Mouse (Mus musculus): ENCODE measurements around the gene Col8a1.

Col8a1 gene

DNA sequence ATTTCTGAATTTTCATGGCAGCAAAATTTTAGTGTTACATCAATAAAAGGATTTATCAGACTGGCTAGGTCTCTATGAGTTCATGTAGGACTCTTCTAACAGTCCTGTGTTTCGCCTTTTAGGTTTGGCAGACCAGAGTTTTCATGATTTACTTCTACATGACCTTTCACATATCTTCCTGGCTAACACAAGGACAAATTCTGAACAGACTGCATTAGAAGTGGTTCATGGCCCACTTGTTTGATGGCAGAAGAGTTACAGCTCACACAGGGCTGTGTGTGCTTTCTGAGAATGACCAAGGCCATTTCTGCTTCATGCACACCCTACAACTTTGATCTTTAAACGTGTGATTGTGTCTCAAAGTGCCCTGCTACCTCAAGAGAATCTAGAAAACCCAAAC lies 82.3 kb downstream of the Col8a1 start:
- DNase-seq (ENCODE audit: low spot score in 2 of 2), result no peak

DNA sequence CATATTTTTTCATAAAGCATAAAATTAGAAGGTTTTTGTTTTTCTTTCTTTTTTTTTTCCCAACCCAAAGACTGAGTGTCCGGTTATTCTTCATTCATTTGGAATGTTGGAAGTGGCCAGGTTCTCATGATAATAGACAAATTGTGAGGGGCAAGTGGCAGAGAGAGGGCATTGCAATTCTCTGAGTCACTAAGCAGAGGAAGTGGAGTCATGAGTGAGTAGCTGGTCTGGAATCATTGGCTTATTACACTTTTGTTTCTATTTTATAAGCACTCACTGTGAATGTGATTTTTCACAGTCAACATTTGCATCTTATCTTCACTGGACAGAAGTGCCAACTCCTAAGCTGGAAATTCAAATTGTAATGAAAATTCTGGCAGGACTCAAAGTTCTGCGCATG lies 82.9 kb downstream of the Col8a1 start:
- peak in 1 of 2 experiments; percentile 30 for DNase-seq (ENCODE audit: low spot score in 2 of 2)

DNA sequence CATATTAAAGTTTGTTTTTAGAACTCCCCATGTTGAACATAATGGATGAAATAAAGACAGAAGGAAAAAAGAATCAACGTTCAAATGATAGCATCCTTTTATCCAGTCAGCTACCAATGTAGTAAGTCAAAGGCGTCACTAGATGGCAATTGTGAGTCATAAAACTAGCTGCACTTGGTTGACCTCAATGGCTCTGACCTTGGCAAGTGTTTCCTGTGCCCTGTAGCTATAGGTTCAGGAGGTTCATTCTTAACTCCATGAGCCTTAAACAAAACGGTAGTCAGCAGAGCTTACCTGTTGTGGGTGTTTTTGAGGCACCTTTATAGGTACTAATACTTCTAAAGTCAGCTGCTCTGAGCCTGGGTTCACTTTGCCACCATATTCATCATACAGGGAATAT lies 85.2 kb downstream of the Col8a1 start:
- peak in 1 of 2 experiments; percentile 35 for DNase-seq (ENCODE audit: low spot score in 2 of 2)

DNA sequence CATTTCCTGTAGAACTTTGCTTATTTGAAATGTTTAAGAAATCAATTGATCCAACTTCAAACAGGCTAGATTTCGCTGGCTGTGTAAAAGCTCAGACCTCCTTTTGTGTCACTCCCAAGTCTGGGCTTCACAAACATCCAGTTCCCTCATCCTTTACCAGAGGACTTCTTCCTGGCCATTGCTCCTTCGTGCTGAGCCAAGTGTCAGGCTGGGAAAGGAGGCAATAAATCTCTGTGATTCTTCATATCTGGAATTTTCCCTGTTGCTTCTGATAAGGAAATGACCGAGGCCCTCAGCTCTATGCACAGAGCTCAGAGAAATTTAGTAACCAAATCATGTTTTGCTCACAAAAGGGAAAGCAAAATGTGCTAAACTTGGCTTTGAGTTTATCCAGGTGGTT lies 91.9 kb downstream of the Col8a1 start:
- DNase-seq (ENCODE audit: low spot score in 2 of 2), result peak; percentile 47 to 57

DNA sequence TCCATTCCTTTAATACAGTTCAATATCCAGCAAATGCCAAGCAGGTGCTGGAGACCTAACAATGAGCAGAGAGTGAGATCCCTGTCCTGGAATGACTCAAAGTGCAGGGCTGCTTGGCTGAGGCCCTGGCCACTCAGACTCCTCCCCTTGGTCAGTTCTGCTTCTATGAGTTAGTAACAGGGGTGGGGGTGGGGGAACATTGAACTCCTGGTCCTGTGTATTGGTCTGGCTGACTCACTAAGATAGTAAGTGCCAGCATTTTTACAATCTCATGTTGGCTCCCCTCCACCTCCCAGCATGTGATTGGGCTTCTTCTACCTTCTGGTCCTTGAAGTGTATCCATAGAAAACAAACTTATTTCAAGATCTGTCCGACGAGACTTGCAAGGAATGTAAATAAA lies 104.6 kb downstream of the Col8a1 start:
- DNase-seq (ENCODE audit: low spot score in 2 of 2), result no peak

DNA sequence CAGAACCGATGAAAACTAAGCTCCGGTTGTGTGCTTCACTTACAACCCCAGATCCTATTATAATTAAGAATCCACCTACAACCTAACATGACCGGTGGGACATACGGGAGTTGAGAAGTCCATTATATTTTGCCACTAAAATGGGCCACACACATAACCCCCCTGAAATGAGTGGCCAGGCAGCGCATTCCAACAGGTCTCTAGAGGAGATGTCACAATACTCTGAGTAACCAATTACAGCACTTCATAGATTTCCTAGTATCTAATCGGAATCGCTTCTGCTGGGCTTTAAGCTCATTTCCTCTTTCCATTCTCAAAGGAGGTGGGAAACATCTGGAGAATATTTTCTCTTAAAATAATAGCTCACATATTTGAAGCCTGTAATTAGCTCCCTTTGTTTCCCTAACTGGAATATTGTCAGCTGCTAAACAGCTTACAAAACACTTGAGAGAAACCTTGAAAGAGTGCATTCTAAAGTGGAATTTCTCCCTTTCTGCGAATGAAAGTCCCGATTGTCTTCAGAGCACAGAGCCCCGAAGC lies 113.1 kb downstream of the Col8a1 start:
- DNase-seq (ENCODE audit: low spot score in 2 of 2), result peak; percentile 32 to 67

DNA sequence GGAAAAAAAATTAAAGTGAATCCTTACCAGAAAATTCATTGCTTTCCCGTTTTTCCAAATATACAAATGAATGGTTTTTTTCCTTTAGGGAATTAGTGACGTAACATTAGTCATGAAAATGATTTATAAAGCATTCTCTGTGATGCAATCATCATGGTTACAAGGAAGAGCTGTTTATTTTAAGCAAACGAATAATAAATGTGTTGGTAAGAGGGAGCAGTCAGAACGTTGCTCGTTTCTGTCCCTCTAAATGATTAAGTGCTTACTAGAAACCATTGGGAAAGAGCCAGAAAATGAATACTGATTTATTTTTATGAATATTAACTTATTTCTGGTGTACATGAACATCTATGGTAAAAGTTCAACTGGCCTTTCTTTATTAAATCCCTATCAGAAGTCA lies 119.8 kb downstream of the Col8a1 start:
- DNase-seq (ENCODE audit: low spot score in 2 of 2), result no peak

DNA sequence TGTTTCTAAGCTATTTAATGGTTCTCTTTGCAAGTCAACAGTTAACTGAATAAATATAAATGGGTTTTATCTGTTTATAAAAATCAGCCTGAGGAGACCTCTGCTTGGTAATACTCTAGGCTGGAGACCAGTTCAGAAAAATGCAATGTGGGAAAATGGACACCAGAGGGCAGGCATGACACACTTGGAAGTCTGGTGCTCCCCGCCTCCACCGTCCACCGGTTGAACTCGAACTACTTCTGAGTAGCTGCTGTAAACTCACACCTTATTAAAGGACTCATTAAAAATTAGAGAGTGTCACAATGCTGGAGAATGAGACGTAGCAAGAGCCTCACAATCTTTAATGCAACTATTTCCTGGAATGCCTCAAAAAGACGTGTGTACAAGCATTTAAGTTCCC lies 120.3 kb downstream of the Col8a1 start:
- DNase-seq (ENCODE audit: low spot score in 2 of 2), result peak; percentile 46 to 67

DNA sequence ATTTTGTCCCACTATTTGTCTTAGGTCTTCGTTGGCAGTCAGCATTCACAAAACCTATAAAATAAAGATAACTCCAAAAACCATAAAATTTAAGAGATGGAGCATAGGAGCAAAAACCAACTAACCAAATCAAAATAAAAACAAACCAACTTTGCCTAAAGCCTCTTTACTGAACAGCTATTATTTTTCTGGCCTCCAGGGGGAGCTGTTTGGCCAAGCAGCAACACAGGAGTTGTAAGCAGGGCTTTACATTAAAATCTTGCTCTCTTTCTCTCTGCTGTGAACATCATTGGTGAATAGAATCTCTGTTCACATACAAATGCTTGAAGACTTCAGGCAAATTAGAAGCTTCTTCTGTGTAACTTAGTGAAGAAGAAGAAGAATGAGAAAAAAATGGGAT lies 142.8 kb downstream of the Col8a1 start:
- DNase-seq (ENCODE audit: low spot score in 2 of 2), result peak in 1 of 2 experiments; percentile 14

DNA sequence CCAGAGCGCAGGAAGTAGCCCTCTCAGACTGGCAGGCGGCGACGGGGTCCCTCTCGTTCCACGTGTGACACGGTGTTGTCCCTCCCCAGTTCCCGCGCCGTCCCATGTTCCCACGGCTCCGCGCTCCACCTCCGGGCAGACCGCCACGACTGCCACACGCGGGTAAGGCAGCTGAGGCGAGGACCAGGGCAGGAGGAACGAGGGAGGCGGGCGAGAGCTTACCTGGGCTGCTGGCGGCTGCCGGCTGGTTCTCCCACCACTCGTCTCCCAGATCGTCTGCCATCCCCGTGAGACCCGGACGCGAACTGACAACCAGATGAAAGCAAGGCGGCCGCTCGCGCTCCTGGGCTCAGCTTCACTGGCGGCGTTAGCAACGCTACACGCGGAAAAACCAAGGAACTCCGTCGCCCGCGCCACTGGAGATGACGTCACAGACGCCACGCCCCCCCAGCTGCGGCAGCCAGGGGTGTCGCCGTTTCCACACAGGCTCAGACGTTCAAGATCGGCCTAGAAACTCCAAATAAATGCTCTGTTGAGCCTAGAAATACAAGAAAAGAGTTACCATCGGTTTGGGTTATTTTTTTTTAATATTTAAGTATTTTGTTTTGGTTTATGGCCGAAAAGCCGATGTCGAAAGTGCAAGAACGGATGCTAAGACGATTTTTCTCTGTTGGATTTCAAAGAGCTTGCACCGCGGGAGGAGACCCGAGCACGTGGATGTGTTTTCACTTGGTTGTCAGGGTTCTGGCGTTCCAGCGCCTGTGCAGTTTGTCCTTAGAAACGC lies 147.9 kb downstream of the Col8a1 start, which contains the start of gene Cmss1:
Cmss1 (minus strand) TSS at position 421 of the 784 bp plus-strand sequence.
- peak; percentile 69 to 80 for DNase-seq (ENCODE audit: low spot score in 2 of 2)

DNA sequence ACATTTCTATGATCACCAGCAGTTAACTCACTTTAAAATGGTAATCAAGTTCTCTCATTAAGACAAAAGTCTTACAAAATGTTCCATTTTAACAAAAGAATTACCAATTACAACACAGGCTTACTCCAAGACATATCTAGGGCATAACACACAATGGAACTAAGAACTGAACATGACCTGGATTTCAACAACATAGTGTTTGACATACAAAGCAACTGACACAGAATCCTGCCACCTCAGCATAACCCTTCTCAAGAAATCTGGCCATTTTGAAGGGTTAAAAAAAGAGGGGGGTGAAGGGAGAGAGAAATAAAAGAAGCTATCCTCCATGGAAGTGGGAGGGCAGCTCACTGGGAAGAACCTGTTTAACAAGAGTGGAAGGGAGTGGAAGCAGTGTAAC lies 153.5 kb downstream of the Col8a1 start:
- DNase-seq (ENCODE audit: low spot score in 2 of 2), result no peak

DNA sequence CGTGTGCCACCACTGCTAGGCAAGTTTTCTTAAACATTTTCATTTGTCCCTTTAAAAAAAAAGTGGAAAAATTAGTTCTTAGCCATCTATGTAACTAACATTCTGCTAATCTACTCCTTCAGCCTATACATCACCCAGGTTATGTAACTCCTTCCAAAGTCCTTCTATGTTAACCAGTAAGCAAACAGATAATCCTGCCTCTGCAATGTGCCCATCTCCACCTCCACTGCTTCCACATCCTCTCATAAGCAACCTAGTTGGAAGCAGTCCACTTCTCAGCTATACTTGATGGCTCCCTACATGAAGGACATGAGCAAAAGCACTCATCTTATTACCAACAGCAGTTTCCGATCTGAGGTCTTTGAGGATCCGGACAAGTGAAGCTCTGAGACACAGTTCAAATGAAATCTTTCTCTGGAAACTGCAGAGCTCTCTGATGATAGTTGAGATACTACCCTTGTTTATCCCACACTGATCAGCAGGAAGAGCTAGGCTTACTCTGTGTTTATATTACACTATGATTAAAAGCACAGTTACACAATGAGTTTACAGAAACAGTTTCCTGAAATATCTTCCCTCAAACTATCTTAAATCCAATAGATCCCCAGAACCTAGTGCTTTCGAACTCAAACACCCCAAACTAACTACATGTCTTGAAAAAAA lies 157.1 kb downstream of the Col8a1 start:
- DNase-seq (ENCODE audit: low spot score in 2 of 2), result no peak

DNA sequence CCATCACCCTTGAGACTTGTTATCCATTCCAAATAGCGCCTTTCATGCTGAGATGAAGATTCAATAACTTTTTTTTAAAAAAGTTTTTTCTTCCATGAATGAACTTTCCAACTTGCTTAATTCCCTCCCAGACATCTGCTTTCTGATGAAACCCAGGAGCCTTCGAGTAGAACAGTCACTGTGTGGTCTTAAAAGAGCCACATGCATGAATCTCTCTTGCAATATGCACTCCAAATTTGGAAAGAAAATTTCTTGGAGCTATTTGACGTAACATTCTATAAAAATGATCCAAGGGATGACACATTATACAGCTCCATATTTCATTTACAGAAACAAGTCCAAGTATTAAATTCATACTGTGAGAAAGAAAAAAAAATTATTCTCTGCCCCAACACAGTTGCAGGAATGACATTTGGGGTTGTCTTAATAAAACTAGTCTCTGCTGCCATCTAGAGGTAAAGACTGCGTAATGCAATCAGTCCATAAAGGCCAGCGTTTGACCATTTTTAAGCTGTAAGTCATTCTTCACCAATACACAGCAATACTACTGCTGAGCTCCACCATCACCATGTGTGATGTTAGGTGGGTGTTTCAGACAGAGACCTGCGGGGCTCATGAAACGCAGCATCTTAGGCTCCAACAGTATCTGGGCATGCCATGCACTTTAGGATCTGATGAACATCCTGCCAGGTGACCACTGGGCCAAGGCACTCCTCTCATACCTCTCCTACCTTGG lies 160.9 kb downstream of the Col8a1 start:
- peak in 1 of 2 experiments; percentile 61 for DNase-seq (ENCODE audit: low spot score in 2 of 2)

DNA sequence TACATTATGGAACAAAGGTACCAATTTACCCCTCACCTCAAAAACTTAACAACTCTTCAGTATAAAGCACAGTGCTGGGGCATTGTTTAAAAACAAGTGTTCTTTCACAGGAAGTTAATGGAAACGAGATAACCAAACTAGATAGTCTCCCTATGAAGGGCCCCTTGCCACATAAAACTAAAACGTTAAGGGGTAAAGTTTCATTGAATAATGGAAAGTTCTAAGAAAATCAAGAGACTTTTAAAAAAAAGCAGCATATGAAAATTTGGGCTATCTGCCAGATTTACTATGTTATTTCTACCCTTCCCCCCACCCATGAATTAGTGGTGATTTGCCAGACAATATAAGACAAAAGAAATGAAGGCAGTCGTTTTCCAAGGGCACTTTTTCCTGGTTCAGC lies 169.3 kb downstream of the Col8a1 start:
- DNase-seq (ENCODE audit: low spot score in 2 of 2), result no peak

DNA sequence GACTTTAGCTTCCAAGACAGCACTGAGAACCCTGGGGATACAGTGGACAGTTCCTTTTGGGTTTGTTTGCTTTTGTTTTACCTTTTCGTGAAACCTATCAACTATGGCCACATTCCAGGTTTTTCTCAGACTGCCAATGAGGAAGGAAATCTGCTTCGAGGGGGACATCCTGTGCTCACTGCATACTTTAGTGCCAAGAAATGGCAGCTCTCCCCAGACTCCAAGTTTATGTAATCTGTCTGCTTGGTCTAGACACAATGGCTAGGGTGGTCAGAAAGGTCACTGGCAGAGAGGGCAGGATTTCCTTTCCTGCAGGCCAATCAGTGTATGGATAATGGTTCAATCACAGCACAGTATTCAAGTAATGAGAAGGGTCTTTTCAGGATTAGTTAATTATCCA lies 172.5 kb downstream of the Col8a1 start:
- peak; percentile 39 to 76 for DNase-seq (ENCODE audit: low spot score in 2 of 2)

DNA sequence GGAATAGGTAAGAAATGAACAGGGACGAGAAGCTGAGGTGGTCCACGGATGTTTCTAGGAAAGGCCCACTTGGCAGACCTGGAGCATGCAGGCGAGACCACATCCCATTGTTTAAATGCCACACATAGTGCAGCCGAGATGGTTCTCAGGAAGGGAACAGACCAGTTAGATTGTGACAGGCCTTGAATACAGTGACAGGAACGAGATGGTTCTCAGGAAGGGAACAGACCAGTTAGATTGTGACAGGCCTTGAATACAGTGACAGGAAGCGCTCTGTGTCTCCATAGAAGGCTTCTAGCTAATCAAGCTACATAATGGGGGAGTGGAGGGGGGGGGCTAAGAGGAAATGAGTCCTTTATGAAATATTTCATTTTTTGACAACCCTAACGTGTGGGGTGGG lies 174.5 kb downstream of the Col8a1 start:
- no peak for DNase-seq (ENCODE audit: low spot score in 2 of 2)

DNA sequence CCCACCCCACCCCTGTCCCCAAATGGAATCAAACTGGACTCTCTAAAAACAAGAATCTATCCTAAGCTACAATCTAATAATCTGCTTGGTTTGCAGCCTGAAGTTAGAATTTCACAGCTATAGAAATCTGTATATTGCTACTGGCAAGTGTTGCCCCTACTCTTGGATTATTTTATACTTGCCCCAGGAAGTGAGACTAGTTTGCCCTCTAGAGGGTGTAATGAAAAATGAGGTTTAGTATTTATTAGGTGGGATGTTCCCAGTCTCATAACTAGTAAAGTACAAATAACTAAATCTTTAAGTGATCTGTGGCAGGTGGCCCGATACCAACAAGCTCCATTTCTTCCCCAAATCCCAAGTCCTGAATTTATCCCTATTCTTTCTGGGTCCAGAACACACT lies 177.0 kb downstream of the Col8a1 start:
- no peak for DNase-seq (ENCODE audit: low spot score in 2 of 2)

DNA sequence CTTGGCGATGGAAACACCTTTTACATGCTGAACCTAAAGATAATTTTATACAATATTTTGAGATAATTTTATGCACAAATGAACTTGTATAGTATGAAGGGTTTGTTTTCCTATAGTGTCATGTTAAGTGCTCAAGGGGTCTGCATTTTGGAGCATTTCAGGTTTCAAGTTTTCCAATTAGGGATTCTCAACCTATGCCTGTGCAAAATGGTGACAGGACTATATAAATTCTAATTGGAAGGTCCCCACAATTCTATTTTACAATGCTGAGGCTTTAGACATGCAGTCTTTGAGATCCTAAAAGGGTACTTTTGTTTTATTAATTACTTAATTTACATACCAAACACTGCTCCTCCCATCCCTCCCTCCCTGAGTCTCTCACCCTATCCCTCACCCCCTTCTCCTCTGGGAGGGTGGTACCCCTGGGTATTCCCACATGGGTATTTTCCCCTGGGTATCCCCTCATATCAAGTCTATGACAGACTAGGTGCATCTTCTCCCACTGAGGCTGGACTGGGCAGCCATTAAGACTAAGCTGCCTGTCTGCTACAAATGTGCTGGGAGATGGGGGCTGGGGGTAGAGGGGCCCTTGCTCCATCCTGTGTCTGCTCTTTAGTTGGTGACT lies 178.7 kb downstream of the Col8a1 start:
- no peak for DNase-seq (ENCODE audit: low spot score in 2 of 2)

Measured in heart, adult 9 months (tissue).